Mouse (Mus musculus) heart, adult 2 months (tissue): ENCODE results near the gene Gpr176.

Experiments used
- EP300 ChIP-seq: fragments of 200-500 bp; IDR thresholded peaks from 2 replicates; pipeline ENCODE4 v1.6.1; 2011; ENCODE audit warnings: low read depth, low read length, control low read depth; ENCODE audit not compliant: insufficient read depth
- POLR2A ChIP-seq: fragments of 200-500 bp; IDR thresholded peaks from 2 replicates; pipeline ENCODE4 v1.6.1; 2011; ENCODE audit warnings: mild to moderate bottlenecking, low read depth, low read length, control low read depth; ENCODE audit not compliant: insufficient read depth

DNA sequence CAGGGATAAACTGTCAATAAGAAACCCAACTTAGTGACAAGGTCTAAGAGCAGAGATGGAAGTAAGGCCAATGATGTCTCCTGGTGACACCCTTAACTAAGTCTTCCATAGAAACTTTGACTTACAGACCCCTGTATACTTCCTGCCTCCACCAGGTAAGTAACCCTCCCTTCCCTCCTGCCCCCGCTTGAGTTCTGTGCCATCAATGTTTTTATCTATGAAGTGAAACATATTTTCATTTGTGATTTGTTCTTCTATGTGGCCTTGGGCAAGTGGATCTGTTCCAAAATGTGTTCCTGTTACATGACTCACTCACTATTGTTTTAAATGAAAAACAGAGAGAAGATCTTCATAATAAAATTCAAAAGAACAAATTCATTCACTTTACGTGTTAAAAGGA lies 73.2 kb downstream of the Gpr176 start:
- TF ChIP-seq POLR2A (no peak), EP300 (no peak)
